Mouse (Mus musculus): ENCODE results near the gene Pnpla3. TPM values are rescaled to one million over a fixed set of nuclear protein-coding genes. Genes with fewer than 3 reads are reported as not detected.

The Pnpla3 gene
- polyA plus RNA-seq, 1 experiment from 2014 or later, result 1.2 TPM

- DNase-seq (no peak), ATAC-seq (ENCODE audit: low read depth) (no peak)
- H3K4me2 ChIP-seq, result no peak overlapping the region
- H3K36me3 ChIP-seq, result 0 out of 2 replicates have a peak, but pooled peaks cover 6% of the 10 kb centered on the region
- peaks cover 3% of the 10 kb centered on the region; the same call in 1 of the 2 replicates for H3K4me1 ChIP-seq (replicated peaks)
- 69% methylated on average over 9 of the region's 9 CpGs for WGBS (ENCODE audit: insufficient replicate concordance)
- no peaks in the 10 kb centered on the region for H3K9me3 ChIP-seq (replicated peaks)
- no peak overlapping the region for H3K27ac ChIP-seq
- H3K9ac ChIP-seq, result no peak overlapping the region
- peaks cover 12% of the 10 kb centered on the region; the same call in 1 of the 2 replicates for H3K27me3 ChIP-seq
- H3K4me3 ChIP-seq (replicated peaks), result no peak overlapping the region
Observed at GRCm38 (mm10) chr15:84178733-84179132, 11.1 kb downstream of the Pnpla3 start.

- ATAC-seq (ENCODE audit: low read depth) (no peak), DNase-seq (no peak)
- H3K27me3 ChIP-seq, result 0 out of 2 replicates have a peak, but pooled peaks cover 15% of the 10 kb centered on the region
- WGBS (ENCODE audit: insufficient replicate concordance), result 52% methylated on average over 6 of the region's 6 CpGs
- H3K4me1 ChIP-seq (replicated peaks), result peaks cover 11% of the 10 kb centered on the region; the same call in 1 of the 2 replicates
- H3K9ac ChIP-seq, result no peak overlapping the region
- no peak overlapping the region for H3K4me2 ChIP-seq
- H3K36me3 ChIP-seq, result no peaks in the 10 kb centered on the region
- H3K27ac ChIP-seq, result no peak overlapping the region
- no peak overlapping the region for H3K4me3 ChIP-seq (replicated peaks)
- no peaks in the 10 kb centered on the region for H3K9me3 ChIP-seq (replicated peaks)
Observed at GRCm38 (mm10) chr15:84182000-84182399, 14.4 kb downstream of the Pnpla3 start.

- H3K27ac ChIP-seq, result no peak overlapping the region
- 0% methylated on average over 1 of the region's 1 CpGs for WGBS (ENCODE audit: insufficient replicate concordance)
- DNase-seq, result no peak
- H3K9me3 ChIP-seq (replicated peaks), result no peaks in the 10 kb centered on the region
- no peak overlapping the region for H3K4me2 ChIP-seq
- peak; percentile 60 for ATAC-seq (ENCODE audit: low read depth)
- 0 out of 2 replicates have a peak, but pooled peaks cover 15% of the 10 kb centered on the region for H3K27me3 ChIP-seq
- no peak overlapping the region for H3K9ac ChIP-seq
- peaks cover 11% of the 10 kb centered on the region; the same call in 1 of the 2 replicates for H3K4me1 ChIP-seq (replicated peaks)
- no peaks in the 10 kb centered on the region for H3K36me3 ChIP-seq
- no peak overlapping the region for H3K4me3 ChIP-seq (replicated peaks)
Observed at GRCm38 (mm10) chr15:84183967-84184366, 16.3 kb downstream of the Pnpla3 start.

GRCm38 (mm10) chr15:84186196-84186595, 18.6 kb downstream of the Pnpla3 start:
- H3K9ac ChIP-seq, result no peak overlapping the region
- 0 out of 2 replicates have a peak, but pooled peaks cover 9% of the 10 kb centered on the region for H3K27me3 ChIP-seq
- H3K4me2 ChIP-seq, result no peak overlapping the region
- no peaks in the 10 kb centered on the region for H3K9me3 ChIP-seq (replicated peaks)
- H3K4me3 ChIP-seq (replicated peaks), result no peak overlapping the region
- H3K27ac ChIP-seq, result no peak overlapping the region
- WGBS (ENCODE audit: insufficient replicate concordance), result 52% methylated on average over 4 of the region's 4 CpGs
- no peaks in the 10 kb centered on the region for H3K36me3 ChIP-seq
- H3K4me1 ChIP-seq (replicated peaks), result peaks cover 26% of the 10 kb centered on the region
- DNase-seq, result no peak
- ATAC-seq (ENCODE audit: low read depth), result no peak

GRCm38 (mm10) chr15:84188887-84189530, 21.4 kb downstream of the Pnpla3 start:
- ATAC-seq (ENCODE audit: low read depth) (no peak), DNase-seq (no peak)
- H3K4me2 ChIP-seq, result no peak overlapping the region
- H3K4me1 ChIP-seq (replicated peaks), result peaks cover 40% of the 10 kb centered on the region
- H3K9ac ChIP-seq, result no peak overlapping the region
- H3K36me3 ChIP-seq, result no peaks in the 10 kb centered on the region
- H3K4me3 ChIP-seq (replicated peaks), result no peak overlapping the region
- H3K27ac ChIP-seq, result no peak overlapping the region
- H3K9me3 ChIP-seq (replicated peaks), result no peaks in the 10 kb centered on the region
- 56% methylated on average over 2 of the region's 2 CpGs for WGBS (ENCODE audit: insufficient replicate concordance)
- H3K27me3 ChIP-seq, result 0 out of 2 replicates have a peak, but pooled peaks cover under 1% of the 10 kb centered on the region

- WGBS (ENCODE audit: insufficient replicate concordance), result 46% methylated on average over 3 of the region's 3 CpGs
Observed at GRCm38 (mm10) chr15:84189881-84190280, 22.2 kb downstream of the Pnpla3 start.

GRCm38 (mm10) chr15:84191724-84192057, 24.1 kb downstream of the Pnpla3 start:
- Histone ChIP-seq H3K4me2 (peak overlapping the region; percentile 72), H3K36me3 (peaks cover 19% of the 10 kb centered on the region), H3K9me3 (replicated peaks) (no peaks in the 10 kb centered on the region), H3K4me1 (replicated peaks) (peaks cover 46% of the 10 kb centered on the region), H3K27ac (peak overlapping the region; percentile 86), H3K9ac (peak overlapping the region; percentile 76), H3K4me3 (replicated peaks) (peak overlapping the region; percentile 73), H3K27me3 (no peaks in the 10 kb centered on the region)
- 1% methylated on average over 9 of the region's 9 CpGs for WGBS (ENCODE audit: insufficient replicate concordance)
- no peak for DNase-seq
- no peak; the same call in 1 of the 2 replicates for ATAC-seq (ENCODE audit: low read depth)

More at GRCm38 (mm10) chr15:84189881-84190280, 22.2 kb downstream of the Pnpla3 start:
- DNase-seq, result peak; percentile 15
- Histone ChIP-seq H3K4me3 (replicated peaks) (no peak overlapping the region), H3K9me3 (replicated peaks) (no peaks in the 10 kb centered on the region), H3K27ac (no peak overlapping the region), H3K27me3 (no peaks in the 10 kb centered on the region), H3K9ac (no peak overlapping the region), H3K4me1 (replicated peaks) (peaks cover 44% of the 10 kb centered on the region), H3K36me3 (peaks cover under 1% of the 10 kb centered on the region; the same call in 1 of the 2 replicates), H3K4me2 (no peak overlapping the region)
- no peak for ATAC-seq (ENCODE audit: low read depth)

- Histone ChIP-seq H3K27ac (peak within 1 kb of the TSS; percentile 86), H3K4me2 (peak within 1 kb of the TSS; percentile 72), H3K4me1 (replicated peaks) (peaks cover 46% of the 10 kb centered on the region), H3K9me3 (replicated peaks) (no peaks in the 10 kb centered on the region), H3K4me3 (replicated peaks) (peak within 1 kb of the TSS; percentile 73), H3K27me3 (no peaks in the 10 kb centered on the region), H3K36me3 (peaks cover 24% of the 10 kb centered on the region), H3K9ac (peak within 1 kb of the TSS; percentile 76)
- peak; percentile 89 for DNase-seq
- ATAC-seq (ENCODE audit: low read depth), result peak; percentile 97
- 4% methylated on average over 48 of the region's 48 CpGs for WGBS (ENCODE audit: insufficient replicate concordance)
Observed at GRCm38 (mm10) chr15:84192058-84192791, 24.6 kb downstream of the Pnpla3 start, which contains the start of gene Samm50. Gene Samm50, plus strand, starts transcription at chr15:84192241.

- peaks cover 68% of the 10 kb centered on the region for H3K36me3 ChIP-seq
- no peak overlapping the region for H3K27ac ChIP-seq
- DNase-seq, result no peak
- H3K4me1 ChIP-seq (replicated peaks), result peaks cover 26% of the 10 kb centered on the region
- no peak overlapping the region for H3K4me2 ChIP-seq
- no peak for ATAC-seq (ENCODE audit: low read depth)
- WGBS (ENCODE audit: insufficient replicate concordance), result 75% methylated on average over 8 of the region's 8 CpGs
- no peak overlapping the region for H3K4me3 ChIP-seq (replicated peaks)
- no peaks in the 10 kb centered on the region for H3K9me3 ChIP-seq (replicated peaks)
- H3K27me3 ChIP-seq, result no peaks in the 10 kb centered on the region
- no peak overlapping the region for H3K9ac ChIP-seq
Observed at GRCm38 (mm10) chr15:84196486-84197165, 29.0 kb downstream of the Pnpla3 start.

- H3K9ac ChIP-seq, result no peak overlapping the region
- DNase-seq, result no peak
- H3K4me2 ChIP-seq, result no peak overlapping the region
- H3K9me3 ChIP-seq (replicated peaks), result no peaks in the 10 kb centered on the region
- no peak overlapping the region for H3K27ac ChIP-seq
- ATAC-seq (ENCODE audit: low read depth), result no peak
- no peak overlapping the region for H3K4me3 ChIP-seq (replicated peaks)
- 65% methylated on average over 4 of the region's 4 CpGs for WGBS (ENCODE audit: insufficient replicate concordance)
- peaks cover 50% of the 10 kb centered on the region for H3K4me1 ChIP-seq (replicated peaks)
- H3K27me3 ChIP-seq, result no peaks in the 10 kb centered on the region
- H3K36me3 ChIP-seq, result peaks cover 84% of the 10 kb centered on the region
Observed at GRCm38 (mm10) chr15:84207327-84207726, 39.7 kb downstream of the Pnpla3 start.
